Mouse (Mus musculus): ENCODE measurements at regions not wholly inside any gene's neighbourhood (a gene's known extent, or its start where the extent isn't known, plus 50 kb on each side); places are given as distances from the start of the nearest gene placed in this dataset.

DNA sequence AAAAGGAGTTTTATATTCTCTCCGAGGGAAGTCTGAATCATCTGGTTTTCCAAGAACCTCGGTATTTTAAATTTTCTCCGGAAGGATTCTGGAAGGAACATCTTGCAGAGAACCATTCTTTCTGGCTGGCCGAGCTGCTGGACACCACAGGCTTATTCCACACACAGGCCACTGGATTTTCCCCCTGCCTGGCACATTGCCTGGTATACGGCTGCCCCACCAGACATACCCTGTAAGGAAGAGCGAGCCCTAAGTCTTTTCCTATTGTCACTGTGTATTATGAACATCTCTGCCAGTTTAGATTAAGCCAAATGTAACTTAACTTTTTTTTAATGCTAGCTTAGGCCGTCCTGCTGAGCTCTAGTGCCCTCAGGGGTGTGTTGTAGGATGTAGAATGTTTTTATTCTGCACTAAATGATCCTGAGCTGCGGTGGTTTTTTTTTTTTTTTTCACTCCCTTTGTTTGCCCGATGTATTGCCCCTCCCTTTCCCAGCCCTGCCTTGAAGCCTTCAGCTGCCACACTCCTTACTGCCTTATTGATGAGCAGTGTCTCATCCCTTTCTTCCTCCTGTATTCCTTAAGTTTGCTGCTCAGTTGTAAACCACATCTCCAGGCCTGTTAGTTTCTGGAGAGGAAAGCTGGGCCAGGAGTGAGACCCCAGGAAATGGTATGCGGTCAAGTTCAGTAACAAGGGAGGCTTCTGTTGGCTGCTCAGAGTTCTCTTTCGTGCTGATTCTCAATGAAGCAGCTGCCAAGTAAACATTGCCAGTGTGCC is 164.3 kb downstream of the Faxc start:
- no peak for DNase-seq (ENCODE audit: low read depth, low spot score)
- Histone ChIP-seq H3K27me3 (ENCODE audit: control insufficient read depth in 1 of 2, insufficient read depth in 2 of 2, low read length in 2 of 2) (no peaks in the 10 kb centered on the region), H3K4me1 (ENCODE audit: control insufficient read depth in 1 of 2, insufficient read depth in 2 of 2, low read length in 2 of 2) (no peaks in the 10 kb centered on the region), H3K9ac (ENCODE audit: control insufficient read depth, low read depth, low read length, poor library complexity, severe bottlenecking) (no peak overlapping the region), H3K9me3 (replicated peaks; ENCODE audit: insufficient read depth, low read length) (no peaks in the 10 kb centered on the region), H3K79me2 (ENCODE audit: control insufficient read depth, insufficient read depth, low read length, poor library complexity) (no peaks in the 10 kb centered on the region), H3K36me3 (ENCODE audit: control insufficient read depth in 1 of 2, insufficient read depth in 2 of 2, low read length in 2 of 2) (no peaks in the 10 kb centered on the region), H3K4me3 (ENCODE audit: control insufficient read depth in 1 of 2, insufficient read depth in 1 of 2, low read depth in 2 of 2, low read length in 2 of 2) (no peak overlapping the region), H3K27ac (ENCODE audit: control insufficient read depth, low read depth, low read length) (no peak overlapping the region)
- TF ChIP-seq ELF1 (IDR thresholded peaks at IDR 0.05; ENCODE audit: low read depth, low read length) = no peak
- TF ChIP-seq ZNF384 (IDR thresholded peaks at IDR 0.05; ENCODE audit: low read depth, low read length) = no peak
- TF ChIP-seq NELFE (IDR thresholded peaks at IDR 0.05; ENCODE audit: low read depth, low read length) = no peak
- TF ChIP-seq POLR2AphosphoS2 (IDR thresholded peaks at IDR 0.05; ENCODE audit: low read length) = no peak
- TF ChIP-seq POLR2AphosphoS5 (IDR thresholded peaks at IDR 0.05; ENCODE audit: borderline replicate concordance, low read depth, low read length) = no peak
- TF ChIP-seq USF1 (IDR thresholded peaks at IDR 0.05; ENCODE audit: low read depth, low read length) = no peak
- TF ChIP-seq KAT2A (conservative IDR thresholded peaks at IDR 0.05; ENCODE audit: low read depth, low read length) = no peak
- TF ChIP-seq EP300 (IDR thresholded peaks at IDR 0.05; ENCODE audit: low read depth in 1 of 2, low read length in 2 of 2) = no peak
- TF ChIP-seq MXI1 (IDR thresholded peaks at IDR 0.05; ENCODE audit: low read depth, low read length) = no peak
- no peak for TF ChIP-seq MEF2A (IDR thresholded peaks at IDR 0.05; ENCODE audit: extremely low read depth, insufficient replicate concordance, low read depth, low read length, poor library complexity, severe bottlenecking)

- TF ChIP-seq UBTF (IDR thresholded peaks at IDR 0.05; ENCODE audit: borderline replicate concordance, insufficient read depth, low read depth, low read length) = no peak
- TF ChIP-seq POLR2AphosphoS5 (IDR thresholded peaks at IDR 0.05; ENCODE audit: borderline replicate concordance, low read depth, low read length) = no peak
- no peaks in the 10 kb centered on the region for H3K79me2 ChIP-seq (ENCODE audit: control insufficient read depth, insufficient read depth, low read length, poor library complexity)
- H3K4me3 ChIP-seq (ENCODE audit: control insufficient read depth in 1 of 2, insufficient read depth in 1 of 2, low read depth in 2 of 2, low read length in 2 of 2) = no peak overlapping the region
- no peaks in the 10 kb centered on the region for H3K27me3 ChIP-seq (ENCODE audit: control insufficient read depth in 1 of 2, insufficient read depth in 2 of 2, low read length in 2 of 2)
- H3K36me3 ChIP-seq (ENCODE audit: control insufficient read depth in 1 of 2, insufficient read depth in 2 of 2, low read length in 2 of 2) = no peaks in the 10 kb centered on the region
- H3K4me1 ChIP-seq (ENCODE audit: control insufficient read depth in 1 of 2, insufficient read depth in 2 of 2, low read length in 2 of 2) = no peaks in the 10 kb centered on the region
- DNase-seq (ENCODE audit: low read depth, low spot score) = no peak
- H3K9ac ChIP-seq (ENCODE audit: control insufficient read depth, low read depth, low read length, poor library complexity, severe bottlenecking) = no peak overlapping the region
- no peaks in the 10 kb centered on the region for H3K9me3 ChIP-seq (replicated peaks; ENCODE audit: insufficient read depth, low read length)
- H3K27ac ChIP-seq (ENCODE audit: control insufficient read depth, low read depth, low read length) = no peak overlapping the region
These were observed 167.5 kb downstream of the Faxc start for GRCm38 (mm10) chr4:22098605-22099004.

GRCm38 (mm10) chr4:22102478-22102877 is 171.3 kb downstream of the Faxc start:
- TF ChIP-seq MXI1 (IDR thresholded peaks at IDR 0.05; ENCODE audit: low read depth, low read length) (no peak), BHLHE40 (IDR thresholded peaks at IDR 0.05; ENCODE audit: borderline replicate concordance, low read depth, low read length) (no peak), ZKSCAN1 (IDR thresholded peaks at IDR 0.05; ENCODE audit: low read depth, low read length) (no peak), JUND (IDR thresholded peaks at IDR 0.05; ENCODE audit: low read depth, low read length) (no peak), MYC (IDR thresholded peaks at IDR 0.05; ENCODE audit: low read depth, low read length) (no peak), NELFE (IDR thresholded peaks at IDR 0.05; ENCODE audit: low read depth, low read length) (no peak), USF2 (IDR thresholded peaks at IDR 0.05; ENCODE audit: borderline replicate concordance in 1 of 2, insufficient read depth in 1 of 2, low read depth in 1 of 2, low read length in 2 of 2) (no peak)
- Histone ChIP-seq H3K4me1 (ENCODE audit: control insufficient read depth in 1 of 2, insufficient read depth in 2 of 2, low read length in 2 of 2) (no peaks in the 10 kb centered on the region), H3K9ac (ENCODE audit: control insufficient read depth, low read depth, low read length, poor library complexity, severe bottlenecking) (no peak overlapping the region), H3K79me2 (ENCODE audit: control insufficient read depth, insufficient read depth, low read length, poor library complexity) (no peaks in the 10 kb centered on the region), H3K9me3 (replicated peaks; ENCODE audit: insufficient read depth, low read length) (no peaks in the 10 kb centered on the region), H3K27ac (ENCODE audit: control insufficient read depth, low read depth, low read length) (no peak overlapping the region), H3K27me3 (ENCODE audit: control insufficient read depth in 1 of 2, insufficient read depth in 2 of 2, low read length in 2 of 2) (no peaks in the 10 kb centered on the region), H3K4me3 (ENCODE audit: control insufficient read depth in 1 of 2, insufficient read depth in 1 of 2, low read depth in 2 of 2, low read length in 2 of 2) (no peak overlapping the region), H3K36me3 (ENCODE audit: control insufficient read depth in 1 of 2, insufficient read depth in 2 of 2, low read length in 2 of 2) (no peaks in the 10 kb centered on the region)
- DNase-seq (ENCODE audit: low read depth, low spot score) = no peak

Data from MEL (cell line).